Mouse (Mus musculus) left cerebral cortex, adult 9 months (tissue): Measurements from ENCODE around the gene Kif19a.

Source experiments
- DNase-seq, 2 experiments: peaks; one replicate each; pipeline ENCODE4 v3.0.0; 2022; ENCODE audit warnings: low spot score in 2 of 2

The Kif19a gene

DNA sequence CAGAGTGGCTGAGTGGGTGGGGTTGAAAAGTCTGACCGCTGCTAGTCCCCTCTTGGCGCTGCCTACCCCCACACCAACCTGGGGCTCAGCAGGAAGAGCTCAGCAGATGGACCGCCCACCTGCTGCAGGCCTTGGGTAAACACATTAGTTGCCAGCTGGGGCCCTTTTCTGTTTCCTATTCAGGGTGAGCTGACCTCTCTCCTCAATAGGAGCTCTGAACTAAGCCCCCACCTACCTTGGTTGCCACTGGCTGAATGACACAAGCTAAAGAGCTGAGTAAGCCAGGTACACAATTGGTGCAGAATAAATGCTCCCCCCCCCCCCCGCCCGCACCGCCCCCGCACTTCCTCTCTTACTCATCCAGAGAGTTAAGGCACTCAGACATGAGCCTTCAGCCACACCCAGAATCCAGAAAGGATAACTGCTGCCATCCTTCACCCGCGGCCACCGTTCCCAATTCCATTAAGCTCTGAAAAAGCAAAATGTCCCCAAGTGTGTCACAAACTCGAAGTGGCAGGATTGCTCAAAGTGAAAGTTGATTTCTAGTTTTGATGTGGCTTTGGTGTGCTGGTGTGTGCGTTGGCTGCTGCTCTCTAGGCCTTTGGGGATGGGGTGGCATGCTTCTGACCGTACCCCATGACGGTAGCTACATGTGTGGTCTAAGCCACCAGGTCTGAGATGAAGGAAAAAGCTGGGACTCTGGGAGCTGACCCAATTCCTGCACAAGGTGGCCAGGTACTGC, 42.7 kb downstream of the Kif19a start:
- no peak for DNase-seq

DNA sequence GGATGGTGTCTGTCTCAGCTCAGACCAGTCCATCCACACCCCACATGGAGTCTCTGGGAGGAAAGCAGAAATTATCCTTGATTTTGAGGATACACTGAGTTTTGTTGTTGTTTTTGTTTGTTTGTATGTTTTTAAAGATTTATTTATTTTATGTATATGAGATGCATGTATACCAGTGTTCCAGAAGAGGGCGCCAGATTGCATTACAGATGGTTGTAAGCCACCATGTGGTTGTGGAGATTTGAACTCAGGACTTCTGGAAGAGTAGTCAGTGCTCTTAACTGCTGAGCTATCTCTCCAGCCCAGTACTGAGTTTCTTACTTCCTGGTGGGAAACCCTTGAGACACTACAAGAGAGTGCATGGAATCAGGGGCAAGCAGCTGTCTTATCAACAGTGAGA, 44.2 kb downstream of the Kif19a start:
- DNase-seq = no peak

DNA sequence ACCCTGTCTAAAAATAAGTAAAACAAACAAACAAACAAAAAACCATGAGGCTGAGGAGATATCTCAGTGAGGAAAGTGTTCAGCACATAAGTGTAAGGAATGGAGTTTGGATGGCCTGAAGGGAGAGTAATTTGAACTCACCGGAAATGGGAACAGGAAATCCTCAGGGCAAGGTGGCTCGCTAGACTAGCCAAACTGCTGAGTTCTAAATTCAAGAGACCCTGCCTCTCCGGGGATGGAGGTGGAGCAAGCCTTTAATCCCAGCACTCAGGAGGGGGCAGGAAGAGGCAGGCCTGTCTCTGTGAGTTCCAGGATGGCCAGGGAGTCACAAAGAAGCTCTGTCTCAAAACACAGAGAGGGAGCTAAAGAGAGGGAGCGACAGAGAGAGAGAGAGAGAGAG, 45.2 kb downstream of the Kif19a start:
- DNase-seq = no peak

DNA sequence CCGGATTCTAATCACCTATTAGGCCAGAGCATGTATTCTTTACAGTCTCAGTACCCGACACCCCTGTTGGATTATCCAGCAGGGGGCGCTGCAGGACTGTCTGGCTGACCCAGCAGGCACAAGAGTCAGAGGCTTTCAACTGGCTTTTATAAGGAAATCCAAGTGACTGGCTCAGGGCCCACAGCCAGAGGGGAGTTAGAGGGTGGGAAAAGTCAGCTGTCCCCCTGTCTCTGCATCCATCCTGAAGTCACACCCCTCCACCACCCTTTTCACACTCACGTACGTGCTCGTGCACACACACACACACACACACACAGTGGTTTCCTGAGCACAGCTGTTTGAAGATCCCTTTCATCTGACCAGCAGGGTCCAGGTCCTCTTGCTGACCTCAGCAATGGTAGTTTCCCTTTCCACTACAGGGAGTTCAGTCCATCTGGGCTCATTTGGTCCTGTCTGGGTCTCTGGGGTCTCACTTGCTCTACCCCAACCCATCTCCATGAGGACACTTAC, 47.6 kb downstream of the Kif19a start:
- DNase-seq = peak in 1 of 2 experiments; percentile 91

DNA sequence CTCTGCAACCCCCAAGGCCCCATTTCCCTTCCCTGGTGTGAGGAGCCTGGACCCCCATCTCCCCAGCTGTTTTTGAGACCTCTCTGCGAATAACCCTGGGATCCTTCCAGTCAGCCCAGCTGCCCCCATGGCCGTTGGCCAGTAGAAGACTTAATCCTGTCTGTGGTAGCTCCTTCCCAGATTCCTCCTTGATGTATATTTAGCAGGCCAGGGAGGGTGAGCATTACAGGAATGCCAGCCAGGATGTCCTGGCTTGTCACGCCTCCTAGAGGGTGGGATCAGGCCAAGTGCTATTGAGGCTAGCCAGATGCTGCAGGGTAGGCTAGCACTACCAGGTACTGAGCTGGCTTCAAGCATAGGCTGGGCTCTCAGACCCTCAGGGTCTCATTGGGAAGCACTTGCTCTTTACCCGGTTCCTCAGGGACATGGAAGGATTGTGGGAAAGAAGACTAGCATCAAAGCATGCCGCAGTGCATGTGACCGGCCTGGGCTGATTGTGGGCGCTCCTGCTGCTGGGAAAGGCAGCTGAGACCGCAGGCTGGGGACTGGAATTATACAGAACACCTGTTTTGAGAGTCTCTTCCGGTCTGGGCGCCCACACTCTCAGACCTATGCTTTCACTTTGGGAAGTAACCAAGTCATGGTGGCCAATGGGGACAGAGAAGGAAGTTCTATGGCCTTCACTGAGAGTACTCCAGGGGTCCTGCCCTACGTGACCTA, 49.8 kb downstream of the Kif19a start:
- no peak for DNase-seq

DNA sequence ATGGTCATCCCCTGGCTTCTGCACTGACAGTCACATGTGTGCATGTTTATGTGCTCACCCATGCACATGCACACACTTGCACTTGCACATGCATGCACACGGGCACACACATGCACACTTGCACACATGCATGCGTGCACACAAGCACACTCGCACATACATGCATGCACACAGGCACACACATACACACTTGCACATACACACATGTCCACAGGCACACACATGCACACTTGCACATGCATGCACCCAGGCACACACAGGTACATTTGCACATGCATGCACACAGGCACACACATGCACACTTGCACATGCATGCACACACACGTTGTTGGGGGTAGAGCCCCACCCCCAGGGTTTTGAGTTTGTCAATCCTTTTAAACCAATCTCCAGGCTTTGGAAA, 51.7 kb downstream of the Kif19a start:
- DNase-seq = no peak

DNA sequence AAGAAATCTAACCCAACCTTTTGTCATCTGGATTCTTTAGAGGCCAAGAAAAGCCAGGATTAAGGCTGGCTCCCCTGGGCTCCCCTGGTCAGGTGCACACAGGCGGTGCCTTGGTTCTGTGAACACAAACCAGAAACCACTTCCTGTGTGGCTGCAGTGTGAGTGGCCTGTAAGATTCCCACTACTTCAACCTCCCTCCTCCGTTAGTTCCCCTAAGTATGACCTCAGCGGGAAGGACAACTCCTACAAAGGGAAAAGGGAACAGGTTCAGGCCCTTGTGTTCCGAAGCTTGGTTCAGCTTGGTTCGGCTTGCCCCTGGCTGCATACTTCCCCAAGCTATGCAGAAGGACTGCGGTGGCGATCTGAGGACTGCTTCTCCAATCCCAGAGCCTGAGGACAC, 53.0 kb downstream of the Kif19a start:
- no peak for DNase-seq

DNA sequence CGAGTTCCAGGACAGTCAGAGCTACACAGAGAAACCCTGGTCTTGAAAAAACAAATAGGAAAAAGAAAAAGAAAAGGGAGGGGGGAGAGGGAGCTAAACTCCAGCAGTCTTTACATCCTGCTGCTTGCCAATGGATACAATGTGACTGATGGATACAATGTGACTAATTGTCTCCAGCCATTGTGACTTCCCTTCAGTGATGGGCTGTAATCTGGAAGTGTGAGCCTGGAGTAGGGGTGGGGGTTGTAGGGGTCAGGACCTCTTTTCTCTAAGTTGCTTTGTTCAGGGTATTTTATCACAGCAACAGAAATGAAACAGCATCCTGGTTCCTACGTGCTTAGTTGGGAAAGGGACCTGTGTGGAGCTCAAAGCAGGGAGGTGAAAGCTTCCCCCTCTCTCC, 53.9 kb downstream of the Kif19a start:
- no peak for DNase-seq

DNA sequence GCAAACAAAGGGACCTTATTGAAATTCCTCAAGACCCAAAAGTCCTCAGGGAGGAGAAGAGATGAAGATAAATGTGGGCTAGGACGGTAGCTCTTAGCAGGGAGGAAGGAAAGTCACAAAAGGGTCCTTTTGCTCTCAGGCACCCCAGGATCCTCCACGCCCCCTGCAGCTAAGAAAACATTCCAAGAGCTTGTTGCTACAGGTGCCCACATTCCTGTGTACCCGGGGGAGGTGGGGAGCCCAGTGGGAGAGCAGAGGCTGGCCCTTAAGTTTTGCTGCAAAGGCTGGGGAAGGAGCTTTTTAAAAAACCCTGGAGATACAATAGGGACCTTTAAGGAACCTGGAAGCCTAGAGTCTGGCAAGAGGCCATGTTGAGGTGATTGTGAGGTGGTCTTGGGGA, 55.3 kb downstream of the Kif19a start:
- no peak for DNase-seq

DNA sequence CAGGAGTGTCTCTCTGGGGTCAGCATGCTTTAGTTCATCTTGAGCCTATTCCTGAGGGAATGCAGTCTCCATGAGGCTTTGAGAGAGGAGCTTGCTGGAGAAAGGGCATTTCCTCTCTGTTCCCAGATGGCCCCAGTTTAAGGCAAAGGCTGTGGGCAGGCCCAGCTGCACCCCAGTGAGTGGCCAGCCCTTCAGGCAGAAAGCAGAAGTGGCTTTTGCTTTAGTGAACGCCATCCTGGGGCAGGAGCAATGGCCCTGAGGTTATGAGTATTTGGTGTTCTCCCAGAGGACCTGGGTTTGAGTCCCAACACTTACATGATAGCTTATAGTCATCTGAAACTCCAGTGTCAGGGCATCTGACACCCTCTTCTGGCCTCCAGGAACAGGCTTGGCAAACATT, 56.1 kb downstream of the Kif19a start:
- DNase-seq = no peak

DNA sequence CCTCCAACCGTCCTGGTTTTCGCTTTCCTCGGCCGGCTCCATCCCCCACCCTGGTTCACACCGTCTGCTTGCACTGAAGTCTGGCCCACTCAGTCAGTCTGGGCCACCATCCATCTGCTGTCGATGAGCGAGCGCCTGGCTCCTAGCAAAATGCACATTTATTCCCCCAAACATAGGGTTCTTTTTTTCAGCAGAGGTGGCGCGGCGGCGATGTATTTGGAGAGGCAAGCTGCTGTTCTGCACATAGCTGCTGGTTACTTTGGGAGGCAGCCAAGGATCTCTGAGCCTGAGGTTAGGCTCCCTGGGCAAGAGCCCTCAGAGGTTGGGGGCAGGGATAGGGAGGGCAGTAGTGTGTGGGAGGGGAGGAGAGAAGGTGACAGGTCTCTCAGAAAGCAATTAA, 57.5 kb downstream of the Kif19a start:
- DNase-seq = peak; percentile 72 to 93

DNA sequence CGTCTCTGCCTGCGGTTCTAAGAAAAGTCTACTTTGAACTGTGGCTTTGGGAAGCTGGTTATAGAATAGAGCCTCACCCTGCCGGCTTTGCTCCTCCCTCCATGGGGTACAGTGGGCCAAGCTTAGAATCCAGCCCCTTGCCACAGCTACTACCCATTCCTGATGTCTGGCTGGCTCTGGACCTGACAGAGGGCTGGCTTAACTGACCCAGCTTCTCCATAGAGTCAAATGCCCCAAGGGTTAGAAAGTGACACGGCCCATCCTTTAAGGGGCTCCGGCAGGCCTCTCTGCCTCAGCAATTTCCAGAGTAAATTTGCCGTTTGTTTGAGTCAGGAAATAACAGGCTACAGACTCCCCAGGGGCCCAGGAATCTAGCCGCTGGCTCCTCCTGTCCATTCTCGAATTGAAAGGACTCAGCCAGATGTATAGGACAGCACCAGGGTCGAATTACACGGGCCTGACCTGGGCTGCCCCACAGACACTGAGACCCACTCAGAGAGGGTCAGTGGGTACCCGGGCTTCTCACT, 58.1 kb downstream of the Kif19a start:
- no peak for DNase-seq

DNA sequence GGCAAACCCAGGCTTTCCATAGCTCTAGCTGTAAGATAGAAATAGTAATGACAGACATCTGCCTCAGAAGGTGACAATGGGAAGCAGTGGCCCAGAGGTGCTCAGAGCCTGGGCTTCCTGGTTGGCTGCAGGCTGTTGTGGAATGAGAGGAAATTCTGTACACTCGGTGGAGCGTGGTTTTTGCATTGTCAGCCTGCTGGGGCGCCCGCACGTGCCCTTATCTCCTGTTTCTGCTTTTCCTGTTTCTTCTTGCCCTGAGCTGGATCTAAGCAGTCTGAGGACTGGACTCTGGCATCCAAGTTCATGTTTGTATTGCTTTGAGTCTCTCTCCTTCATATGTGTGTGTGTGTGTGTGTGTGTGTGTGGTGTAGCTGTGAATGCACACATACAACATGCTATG, 61.5 kb downstream of the Kif19a start:
- no peak for DNase-seq

DNA sequence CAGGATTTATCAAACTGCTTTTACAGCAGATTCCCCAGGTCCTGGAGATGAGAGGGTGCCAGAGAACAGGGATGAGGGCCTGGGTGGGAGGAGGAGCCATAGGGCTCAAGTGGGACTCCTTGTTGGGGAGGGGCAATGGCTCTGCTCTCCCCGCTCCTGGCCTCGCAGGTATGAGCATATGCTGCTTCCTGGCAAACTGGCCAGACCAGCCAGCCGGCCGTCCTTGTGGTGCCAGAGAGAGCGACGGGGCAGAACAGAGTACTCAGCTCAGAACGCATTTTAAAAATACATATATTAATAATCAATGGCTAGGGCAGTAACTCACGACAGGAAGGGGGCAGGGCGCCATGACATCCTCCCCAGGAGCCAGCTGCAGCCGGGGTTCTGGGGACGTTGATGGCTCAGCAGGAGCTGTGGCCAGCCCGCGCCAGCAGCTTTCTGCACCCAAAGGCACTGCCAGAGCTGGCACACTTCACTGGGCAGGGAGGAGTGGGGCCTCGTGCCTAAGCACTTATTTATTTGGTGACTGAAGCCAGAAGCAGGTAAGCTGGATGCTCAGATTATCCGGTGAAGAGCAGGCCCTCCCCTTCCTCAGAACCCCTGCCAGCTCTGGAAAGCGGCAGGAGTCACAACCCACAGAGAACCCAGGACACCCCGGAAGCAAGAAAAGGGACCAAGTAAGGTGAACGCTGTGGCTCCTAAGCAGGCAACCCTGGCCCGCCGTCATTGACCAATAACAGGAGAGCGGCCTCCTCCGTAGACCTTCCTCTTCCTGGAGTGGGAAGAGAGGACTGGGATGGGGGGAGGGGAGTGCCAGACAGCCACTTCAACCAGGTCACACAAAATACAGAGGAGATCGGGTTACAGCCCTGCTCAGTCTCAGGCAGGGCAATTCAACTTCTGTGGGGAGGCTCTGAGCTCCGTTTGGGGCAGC, 64.6 kb downstream of the Kif19a start:
- no peak for DNase-seq

DNA sequence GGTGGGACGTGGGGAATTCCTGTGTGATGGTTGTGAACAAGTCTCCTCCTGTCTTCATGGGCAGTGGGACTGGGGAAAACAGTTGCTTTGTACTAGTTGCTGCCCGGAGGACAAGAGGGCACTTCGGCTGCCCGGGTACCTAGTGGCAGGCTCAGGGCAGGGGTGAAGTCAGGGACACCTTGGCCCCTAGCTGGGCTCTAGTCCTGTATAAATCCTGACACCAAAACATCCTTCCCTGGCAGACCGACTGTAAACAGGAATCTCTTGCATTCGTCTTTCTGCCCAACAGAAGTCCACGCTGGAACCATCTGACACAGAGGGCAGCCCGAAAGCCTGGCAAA, 65.2 kb downstream of the Kif19a start:
- DNase-seq = no peak

DNA sequence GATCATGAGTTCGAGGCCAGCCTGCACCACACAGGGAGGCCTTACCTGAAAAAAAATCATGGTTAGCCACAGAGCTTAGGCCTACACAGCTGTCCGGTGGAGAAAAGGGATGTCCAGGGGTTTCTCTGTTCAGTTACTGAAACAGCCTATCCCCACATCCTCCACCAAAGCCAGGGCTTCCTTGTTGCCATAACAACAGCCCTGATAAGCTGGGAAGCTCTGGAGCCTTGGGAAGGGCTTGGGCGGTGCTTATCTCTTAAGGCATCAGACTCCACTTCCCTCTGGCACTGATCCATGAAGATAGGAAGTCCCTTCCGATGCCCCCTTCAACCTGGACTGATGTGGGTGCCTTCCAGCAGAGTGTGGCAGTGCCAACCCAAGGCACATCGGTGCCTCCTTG, 68.0 kb downstream of the Kif19a start:
- no peak for DNase-seq
